Mouse (Mus musculus): ENCODE data around the gene Ppt2.

Gene Ppt2

DNA sequence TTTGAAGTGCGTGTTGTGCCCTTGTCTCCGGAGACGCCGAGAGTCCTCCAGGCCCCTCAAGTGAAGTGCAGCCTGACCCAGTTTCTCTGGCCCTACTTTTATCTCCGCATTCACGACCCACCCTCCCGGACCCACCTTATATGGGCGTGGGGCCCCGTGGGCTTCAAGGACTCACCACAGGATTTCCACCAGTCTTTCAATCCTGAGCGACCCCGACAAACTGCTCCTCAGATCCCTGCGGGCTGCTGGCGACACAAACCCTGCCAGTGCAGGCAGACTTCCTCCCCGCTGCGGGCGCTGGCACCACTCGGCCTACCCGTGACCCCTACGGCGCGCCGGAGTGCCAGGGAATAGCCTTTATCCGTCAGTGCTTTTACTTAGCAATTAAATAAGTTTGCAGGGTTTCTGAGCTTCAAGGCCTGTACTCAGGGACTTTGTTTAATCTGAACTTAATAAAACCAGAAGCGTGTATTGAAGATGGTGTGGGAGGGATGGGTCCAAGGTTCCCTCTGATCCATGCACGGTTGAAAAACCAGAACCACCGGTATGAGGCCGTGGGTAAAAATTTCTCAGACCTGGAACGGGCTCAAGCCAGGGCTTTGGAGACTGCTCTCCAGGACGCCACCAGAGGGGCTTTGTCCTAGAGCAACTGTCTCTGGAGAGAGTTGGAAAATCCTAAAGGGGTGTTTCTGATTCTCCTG lies at the start of gene Ppt2:
Ppt2 (minus strand) TSS at position 568 of the 701 bp plus-strand sequence.
- in situ Hi-C loops (cut with MboI, MseI) = loop anchor here (25.0 kb wide), 1 partner anchor 484 kb away; the partner anchor contains the start of genes Csnk2b, Gpank1, Ly6g5b and Ly6g5c

DNA sequence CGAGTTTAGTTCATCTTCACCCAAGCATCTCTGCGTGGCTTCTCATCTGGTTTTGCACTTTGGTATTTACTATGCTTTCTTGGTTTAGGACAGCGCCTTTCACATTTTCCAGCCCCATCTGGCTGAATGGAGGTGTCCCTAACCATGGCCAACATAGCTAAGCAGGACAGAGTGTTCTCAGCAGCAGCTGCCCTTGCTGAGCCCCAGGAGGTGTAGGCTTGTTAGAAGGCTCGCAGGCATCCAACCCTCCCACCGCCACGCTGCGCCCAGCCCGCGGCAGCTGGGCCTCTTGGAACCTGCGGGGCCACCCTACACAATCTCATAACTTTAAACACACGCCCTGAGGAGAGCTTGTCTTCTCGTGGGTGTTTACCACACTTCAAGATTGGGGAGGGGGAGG lies 48.4 kb upstream of the Ppt2 start:
- in situ Hi-C loops (cut with MboI, MseI) = no loop called here

DNA sequence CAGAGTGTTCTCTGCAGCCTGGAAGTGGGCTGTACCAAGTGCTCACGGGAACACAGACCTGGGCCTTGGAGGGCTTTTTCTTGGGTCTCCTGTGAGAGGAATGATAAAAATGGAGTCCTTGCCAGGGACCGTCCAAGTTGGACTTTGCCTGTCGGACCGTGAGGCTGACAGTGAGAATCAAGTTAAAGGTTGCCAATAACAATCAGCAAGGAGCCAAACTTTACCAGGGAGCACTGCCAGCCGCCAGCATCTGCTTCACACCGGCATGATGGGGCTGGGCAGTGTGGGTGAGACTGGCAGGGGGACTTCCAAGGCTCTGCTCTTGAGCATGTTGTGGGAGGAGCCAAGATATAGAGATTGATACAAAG lies 47.8 kb upstream of the Ppt2 start:
- in situ Hi-C loops (cut with MboI, MseI) = no loop called here

DNA sequence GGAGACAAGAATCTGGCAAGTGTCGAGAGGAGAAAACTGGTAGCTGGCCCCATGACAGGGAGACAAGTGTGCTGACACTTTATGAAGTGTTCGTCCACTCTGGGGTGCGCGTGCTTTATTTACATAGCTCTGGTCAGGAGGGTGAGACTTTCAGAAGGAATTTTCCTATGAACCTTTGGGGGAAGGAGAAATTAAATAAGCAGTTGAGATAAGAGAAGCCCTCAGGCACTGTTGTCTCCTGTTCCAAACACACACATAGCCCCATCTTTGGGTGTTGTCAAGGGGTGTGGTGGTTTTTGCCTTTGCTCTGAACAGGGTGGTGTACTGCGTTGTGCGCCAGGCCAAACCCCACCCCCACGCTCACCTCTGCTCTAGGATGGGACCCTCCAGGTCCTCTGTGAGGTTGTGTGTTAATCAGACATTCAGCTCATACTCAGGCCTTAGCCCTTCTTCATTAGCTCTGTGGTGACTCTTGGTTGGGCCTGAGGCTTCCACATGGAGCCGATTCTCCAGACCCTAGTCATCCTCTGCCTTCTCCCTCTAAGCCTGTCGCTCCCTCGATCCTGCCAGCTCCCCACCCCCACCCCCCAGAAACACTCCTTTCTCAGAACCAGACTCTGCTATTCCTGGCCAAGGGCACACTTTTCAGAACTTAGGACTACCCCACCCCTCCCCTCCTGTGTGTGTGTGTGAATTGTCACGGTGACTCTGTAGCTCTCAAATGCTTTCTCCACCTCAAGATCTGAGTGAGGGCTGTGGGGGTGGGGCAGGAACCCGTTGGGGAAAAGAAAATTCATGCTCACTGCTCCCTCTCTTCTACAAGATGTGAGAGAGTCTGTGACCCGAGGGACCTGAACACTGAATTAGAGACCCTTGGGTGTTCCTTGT lies 47.1 kb upstream of the Ppt2 start:
- in situ Hi-C loops (cut with MboI, MseI) = no loop called here

DNA sequence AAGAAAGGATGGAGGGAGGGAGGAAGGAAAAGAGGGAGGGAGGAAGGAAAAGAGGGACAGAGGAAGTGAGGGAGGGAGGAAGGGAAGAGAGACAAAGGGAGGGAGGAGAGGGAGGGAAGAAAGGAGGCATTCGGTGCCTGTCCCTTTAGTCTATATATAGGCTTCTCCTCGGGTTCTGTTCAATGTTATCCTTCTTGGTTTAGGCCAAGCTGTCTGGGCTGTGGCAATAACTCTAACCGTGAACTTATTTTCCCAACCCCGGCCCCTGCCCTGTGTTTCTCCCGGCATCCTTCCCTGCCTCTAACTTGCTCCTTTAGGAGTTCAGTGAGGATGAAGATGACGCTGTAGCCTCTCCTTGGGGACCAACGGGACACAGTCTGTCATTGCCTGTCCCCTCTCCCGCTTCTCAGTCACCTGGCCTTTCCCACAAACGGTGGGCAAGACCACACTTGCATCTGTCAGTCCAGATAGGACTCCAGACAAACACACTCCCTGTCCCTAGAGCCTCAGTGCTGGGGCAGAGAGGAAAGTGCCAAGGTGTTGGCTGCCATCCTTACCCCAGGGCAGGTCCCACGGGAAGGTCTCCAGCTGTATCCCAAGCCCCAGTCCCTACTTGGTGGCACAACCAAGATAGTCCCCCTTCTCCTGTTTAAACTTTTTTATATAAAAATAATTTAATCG lies 46.4 kb upstream of the Ppt2 start:
- in situ Hi-C loops (cut with MboI, MseI) = no loop called here

DNA sequence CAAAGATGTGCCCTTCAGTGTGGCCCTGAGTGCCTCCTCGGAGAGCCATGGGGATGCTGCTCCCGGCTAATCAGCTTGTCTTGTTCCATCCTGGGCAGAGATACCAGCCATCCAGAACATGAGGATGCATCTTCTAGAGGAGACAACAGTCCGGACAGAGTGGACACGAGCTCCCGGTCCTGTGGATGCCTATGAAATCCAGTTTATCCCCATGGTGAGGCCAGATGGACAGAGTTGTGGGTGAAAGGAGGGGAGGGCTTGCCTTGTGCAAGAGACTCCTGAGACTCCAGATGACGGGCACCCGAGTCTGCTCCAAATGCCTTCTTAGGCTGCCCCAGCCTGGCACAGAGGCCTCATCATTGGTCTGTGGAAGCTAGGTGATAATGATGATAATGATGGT lies 44.8 kb upstream of the Ppt2 start:
- in situ Hi-C loops (cut with MboI, MseI) = no loop called here

DNA sequence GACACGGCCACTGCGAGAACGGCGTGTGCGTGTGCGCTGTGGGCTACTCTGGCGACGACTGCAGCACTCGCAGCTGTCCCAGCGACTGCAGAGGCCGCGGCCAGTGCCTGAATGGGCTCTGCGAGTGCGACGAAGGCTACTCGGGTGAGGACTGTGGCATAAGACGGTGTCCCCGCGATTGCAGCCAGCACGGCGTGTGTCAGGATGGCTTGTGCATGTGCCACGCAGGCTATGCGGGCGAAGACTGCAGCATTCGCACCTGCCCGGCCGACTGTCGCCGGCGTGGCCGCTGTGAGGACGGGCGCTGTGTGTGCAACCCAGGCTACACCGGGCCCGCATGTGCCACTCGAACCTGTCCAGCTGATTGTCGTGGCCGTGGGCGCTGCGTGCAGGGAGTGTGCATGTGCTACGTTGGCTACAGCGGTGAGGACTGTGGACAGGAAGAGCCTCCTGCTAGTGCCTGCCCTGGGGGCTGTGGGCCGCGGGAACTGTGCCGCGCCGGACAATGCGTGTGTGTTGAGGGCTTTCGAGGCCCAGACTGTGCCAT lies 44.0 kb upstream of the Ppt2 start:
- in situ Hi-C loops (cut with MboI, MseI) = no loop called here

DNA sequence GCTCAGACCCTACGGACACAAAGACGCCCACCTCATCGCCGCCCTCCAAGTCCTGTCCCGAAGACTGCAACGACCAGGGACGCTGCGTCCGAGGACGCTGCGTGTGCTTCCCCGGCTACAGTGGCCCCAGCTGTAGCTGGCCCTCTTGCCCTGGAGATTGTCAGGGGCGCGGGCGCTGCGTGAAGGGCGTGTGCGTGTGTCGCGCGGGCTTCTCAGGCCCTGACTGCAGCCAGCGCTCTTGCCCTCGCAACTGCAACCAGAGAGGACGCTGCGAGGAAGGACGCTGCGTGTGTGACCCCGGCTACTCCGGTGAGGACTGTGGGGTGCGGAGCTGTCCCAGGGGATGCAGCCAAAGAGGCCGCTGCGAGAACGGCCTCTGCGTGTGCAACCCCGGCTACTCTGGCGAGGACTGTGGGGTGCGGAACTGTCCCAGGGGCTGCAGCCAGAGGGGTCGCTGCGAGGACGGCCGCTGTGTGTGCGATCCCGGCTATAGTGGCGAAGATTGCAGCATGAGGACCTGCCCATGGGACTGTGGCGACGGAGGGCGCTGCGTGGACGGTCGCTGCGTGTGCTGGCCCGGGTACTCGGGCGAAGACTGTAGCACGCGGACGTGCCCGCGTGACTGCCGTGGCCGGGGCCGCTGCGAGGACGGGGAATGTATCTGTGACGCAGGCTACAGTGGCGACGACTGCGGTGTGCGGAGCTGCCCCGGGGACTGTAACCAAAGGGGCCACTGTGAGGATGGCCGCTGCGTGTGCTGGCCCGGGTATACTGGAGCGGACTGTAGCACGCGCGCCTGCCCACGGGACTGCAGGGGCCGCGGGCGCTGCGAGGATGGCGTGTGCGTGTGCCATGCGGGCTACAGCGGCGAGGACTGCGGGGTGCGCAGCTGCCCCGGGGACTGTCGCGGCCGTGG lies 43.1 kb upstream of the Ppt2 start:
- in situ Hi-C loops (cut with MboI, MseI) = no loop called here

DNA sequence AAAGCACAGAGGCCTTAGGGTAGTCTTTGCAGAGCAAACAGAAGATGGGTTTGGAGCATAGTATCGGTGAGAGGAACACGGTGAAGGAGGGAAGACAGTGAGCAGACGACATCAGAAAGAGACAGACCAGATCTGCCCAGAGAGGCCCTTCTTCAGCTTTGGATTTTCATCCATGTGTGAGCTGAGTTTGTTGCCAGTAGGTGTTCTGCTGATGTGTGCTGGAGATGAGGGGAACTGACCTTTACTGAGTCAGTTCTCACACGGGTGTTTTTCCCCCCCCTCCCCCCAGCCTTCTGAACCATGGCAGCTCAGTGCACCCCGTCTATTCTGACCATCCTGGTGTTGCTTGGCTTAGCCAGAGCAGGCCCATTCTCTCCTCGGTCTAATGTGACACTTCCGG lies 41.9 kb upstream of the Ppt2 start, which contains the start of gene Tnxb:
Tnxb (plus strand) TSS at position 301 of the 400 bp plus-strand sequence.
- in situ Hi-C loops (cut with MboI, MseI) = no loop called here

DNA sequence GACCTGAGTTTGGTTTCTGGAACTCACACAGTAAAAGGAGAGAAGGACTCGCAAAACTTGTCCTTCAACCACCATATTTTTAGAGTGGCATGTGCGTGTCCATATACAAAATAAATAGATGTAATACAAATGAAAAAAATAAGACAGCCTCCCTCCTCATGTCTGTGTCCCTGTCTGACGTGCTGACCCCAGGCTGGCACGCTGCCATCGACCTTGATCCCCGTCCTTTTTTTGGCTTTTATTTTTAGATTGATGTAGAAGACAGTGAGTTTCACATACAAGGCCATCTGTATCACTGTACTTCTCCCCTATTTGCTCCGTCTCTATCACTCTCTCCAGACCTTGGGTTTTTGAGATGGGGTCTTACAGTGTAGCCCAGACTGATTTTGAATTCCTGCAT lies 36.2 kb upstream of the Ppt2 start:
- in situ Hi-C loops (cut with MboI, MseI) = no loop called here

DNA sequence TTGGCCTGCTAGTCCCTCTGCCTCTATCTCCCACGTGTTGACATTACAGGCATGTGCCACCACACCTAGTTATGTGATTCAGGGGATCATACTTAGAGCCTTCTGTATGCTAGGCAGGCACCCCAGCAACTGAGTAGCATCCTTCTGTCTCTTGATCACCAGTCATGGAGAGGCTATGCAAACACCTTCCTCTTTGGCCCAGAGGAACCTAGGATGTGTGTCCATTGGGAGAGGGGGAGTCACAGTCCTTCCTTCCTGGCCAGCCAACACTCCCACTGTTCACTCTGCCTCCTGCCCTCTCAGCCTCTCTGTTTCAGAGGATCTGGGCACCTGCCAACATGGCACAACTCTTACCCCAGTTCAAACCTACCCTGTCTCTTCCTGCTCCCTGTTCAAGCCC lies 35.2 kb upstream of the Ppt2 start:
- in situ Hi-C loops (cut with MboI, MseI) = no loop called here

DNA sequence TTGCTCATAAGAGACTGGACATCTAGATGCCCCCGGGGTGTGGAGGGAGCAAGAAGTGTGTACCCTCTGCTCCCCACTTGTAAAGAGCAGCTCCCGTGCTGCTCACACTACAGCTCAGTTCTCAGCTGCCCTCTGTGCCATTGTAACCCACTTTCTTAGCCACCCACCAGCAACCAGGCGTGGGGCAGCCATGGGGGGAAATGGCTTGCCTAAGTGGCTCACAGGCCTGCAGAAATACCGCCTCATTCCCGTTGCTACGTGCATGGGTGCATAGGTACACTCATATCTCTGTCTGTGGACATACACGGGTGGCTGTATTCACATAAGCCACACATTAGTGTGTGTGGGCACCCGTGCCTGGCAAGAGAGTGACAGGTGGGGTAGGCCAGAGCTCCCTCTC lies 34.7 kb upstream of the Ppt2 start:
- in situ Hi-C loops (cut with MboI, MseI) = no loop called here

DNA sequence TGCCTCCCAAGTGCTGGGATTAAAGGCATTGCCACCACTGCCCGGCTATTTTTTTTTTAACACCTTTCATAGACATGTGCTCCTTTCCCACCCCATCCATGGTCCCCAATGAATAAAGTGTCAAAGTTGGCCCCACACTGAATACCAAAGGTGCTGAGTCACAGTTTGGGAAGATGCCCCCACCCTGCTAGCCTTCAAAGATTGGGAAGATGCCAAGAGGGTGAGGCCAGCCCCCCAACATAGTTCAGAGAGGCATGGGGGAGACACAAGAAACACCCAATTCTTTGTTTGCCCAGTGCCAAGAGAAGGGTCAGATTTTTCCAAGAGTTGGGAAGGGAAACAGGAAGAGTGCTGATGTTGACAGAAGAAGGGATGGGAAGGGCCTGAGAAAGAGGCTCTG lies 34.2 kb upstream of the Ppt2 start:
- in situ Hi-C loops (cut with MboI, MseI) = no loop called here

DNA sequence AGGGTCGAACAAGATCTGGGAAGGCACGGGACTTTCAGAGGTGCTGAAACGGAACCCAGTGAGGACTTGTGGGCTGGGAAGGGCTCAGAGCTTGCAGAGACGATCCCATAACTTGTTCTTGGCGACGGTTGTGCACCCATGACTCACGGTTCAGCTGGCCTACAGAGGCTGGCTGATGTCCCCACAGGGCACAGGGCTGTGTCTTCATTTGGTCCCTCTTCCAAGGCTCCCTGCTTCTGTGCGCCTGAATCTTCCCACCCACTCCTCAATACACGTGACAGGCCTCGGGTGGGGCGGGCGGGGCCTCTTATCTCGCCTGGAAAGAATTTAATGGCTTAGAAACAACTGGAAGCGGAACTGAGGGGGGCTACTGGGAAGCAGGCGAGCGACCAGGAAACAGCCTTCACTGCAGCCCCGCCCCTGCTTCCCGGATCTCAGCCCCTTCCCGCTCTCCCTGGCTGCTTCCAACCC lies 32.8 kb upstream of the Ppt2 start:
- in situ Hi-C loops (cut with MboI, MseI) = no loop called here

DNA sequence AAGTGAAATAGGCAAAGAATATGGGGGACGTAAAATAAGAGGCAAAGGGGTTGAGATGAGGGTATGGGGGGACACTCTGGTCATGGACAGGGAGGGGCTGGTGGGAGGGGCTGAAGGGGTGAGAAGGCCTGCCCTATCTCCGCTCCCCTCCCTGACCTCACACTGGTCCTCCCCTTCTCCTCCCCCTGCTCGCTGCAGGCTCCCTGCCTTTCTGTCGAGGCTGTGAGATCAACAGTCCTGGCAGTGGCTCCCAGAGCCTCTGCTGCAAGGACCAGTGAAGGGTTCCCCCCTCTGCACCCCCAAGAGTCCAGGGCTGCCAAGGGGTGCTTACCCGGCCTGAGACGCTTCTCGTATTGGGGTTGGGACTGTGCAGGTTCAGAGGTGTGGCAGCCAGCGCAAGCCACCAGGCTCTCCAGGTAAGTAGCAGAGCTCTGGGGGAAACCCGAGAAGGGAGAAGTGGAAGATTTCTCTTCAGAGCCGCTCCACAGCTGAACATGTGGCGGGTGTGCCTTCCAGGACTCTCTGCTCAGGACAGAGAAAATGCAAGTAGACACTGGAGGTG lies 32.0 kb upstream of the Ppt2 start:
- in situ Hi-C loops (cut with MboI, MseI) = no loop called here

DNA sequence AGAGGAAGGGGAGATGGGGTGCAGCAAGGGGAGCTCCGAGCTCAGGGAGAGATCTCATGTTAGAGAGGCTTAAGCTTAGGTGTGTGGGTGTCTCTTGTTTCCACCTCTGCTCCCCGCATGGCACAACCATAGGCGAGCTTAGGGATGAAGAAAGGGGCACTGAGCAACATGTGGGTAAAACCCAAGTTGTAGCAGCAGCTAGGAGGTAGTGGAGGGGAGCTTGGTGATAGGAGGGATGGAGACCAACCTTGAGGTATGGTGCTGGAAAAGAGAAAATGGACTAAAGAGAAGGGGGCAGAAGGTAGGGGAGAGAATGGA lies 31.5 kb upstream of the Ppt2 start:
- in situ Hi-C loops (cut with MboI, MseI) = no loop called here

DNA sequence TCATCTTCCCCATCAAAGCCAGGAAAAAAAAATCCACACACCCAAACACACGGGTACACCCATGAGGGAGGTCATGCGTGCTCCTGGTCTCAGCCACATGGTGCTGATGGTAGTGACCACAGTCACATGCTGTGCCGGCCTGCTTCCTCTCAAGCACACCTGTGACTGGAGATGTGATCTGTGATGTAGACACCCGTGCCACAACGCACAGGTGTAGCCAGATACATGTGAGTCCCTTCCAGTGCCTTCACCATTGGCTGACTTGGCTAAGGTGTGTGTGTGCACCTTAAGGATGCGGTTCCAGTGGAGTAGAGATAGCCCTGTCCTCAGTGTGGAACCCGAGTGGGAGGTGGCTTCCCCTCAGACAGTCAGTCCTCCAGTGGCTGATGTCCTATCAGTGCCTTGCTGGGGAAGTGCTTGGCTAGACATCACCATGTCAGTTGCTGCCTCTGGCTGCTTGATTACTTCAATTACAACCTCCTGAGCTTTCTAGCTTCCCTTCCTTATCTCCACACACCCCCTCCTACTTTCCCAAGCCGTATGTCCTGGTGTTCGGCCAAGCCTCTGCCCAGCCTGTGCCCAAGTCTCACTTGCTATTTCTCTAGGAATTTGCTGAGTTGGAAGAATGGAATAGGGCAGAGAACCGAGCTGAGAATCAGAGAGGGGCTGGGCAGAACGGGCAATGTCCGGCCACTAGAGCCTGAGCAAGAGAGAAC lies 31.0 kb upstream of the Ppt2 start:
- in situ Hi-C loops (cut with MboI, MseI) = no loop called here

DNA sequence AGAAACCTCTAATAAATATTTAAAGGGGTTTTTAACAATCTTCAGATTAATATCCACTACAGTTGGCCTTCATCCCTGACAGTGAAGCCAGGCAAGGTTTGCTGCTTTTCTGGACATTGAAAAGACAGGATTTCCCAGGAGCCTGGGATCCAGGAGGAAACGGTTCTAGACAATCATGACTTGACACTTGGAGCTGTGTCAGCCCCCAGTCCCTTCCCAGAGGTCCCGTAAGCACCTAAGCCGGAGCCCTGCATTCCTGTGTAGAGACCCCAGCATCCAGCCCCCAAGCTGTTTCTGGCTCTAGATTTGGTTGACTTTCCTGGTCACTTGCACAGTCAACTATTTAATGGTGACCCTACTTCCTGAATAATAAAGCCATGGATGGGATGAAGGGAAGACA lies 30.3 kb upstream of the Ppt2 start:
- in situ Hi-C loops (cut with MboI, MseI) = no loop called here

DNA sequence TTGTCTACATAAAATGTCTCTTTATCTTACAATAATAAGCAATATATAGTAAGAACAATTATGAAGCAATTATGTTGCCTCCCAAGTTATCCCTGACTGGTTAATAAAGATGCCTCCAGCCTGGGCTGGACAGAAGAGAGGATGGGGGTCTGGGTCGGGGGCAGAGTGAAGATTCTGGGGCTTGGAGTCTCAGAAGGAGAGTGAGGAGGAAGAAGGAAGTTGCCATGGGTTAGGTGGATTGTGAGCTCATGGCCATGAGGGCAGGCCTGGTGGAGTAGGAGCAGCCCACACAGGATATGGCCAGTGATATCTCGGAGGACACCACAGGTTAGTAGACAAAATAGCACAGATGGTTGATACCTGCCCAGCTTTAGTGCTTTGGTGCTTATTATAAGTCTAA lies 29.8 kb upstream of the Ppt2 start:
- in situ Hi-C loops (cut with MboI, MseI) = no loop called here

DNA sequence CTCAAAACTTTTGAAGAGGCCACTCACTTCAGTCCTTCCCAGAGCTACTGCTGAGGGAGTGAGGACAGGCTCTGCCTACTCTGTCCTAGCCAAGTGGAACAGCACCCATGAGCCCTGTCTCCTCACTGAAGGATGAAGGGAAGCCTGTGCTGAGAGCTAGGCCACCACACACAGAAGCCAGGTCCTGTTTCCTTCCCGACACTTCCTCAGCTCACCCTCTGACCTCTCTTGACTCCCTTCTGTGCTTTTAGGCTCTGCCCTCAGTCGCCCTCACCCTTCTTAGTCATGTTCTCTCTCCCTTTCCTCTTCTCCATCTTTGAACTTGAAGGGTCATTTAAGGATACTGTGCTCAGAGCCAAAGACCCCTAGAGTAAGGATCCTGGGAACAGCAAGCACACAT lies 29.0 kb upstream of the Ppt2 start:
- in situ Hi-C loops (cut with MboI, MseI) = no loop called here

Data from T-helper 1 cell (primary cell).